Mouse (Mus musculus): ENCODE data around the gene C8a. TPM values are rescaled to one million over a fixed set of nuclear protein-coding genes. Genes with fewer than 3 reads are reported as not detected.

Gene C8a
- polyA plus RNA-seq, 1 experiment from 2014 or later, result 0.51 TPM

GRCm38 (mm10) chr4:104805414-104806257, 70.6 kb downstream of the C8a start:
- H3K9me3 ChIP-seq (ENCODE audit: control insufficient read depth, low read length), result no peaks in the 10 kb centered on the region
- H3K36me3 ChIP-seq (ENCODE audit: control insufficient read depth, insufficient read depth, low read length), result no peaks in the 10 kb centered on the region
- H3K9ac ChIP-seq (ENCODE audit: low read depth, low read length), result no peak overlapping the region
- H3K4me3 ChIP-seq (ENCODE audit: low read length), result no peak overlapping the region
- no peak overlapping the region for H3K4me2 ChIP-seq (replicated peaks; ENCODE audit: low read depth, low read length)
- ATAC-seq (ENCODE audit: low FRiP score, low TSS enrichment), result no peak
- H3K4me1 ChIP-seq (ENCODE audit: control insufficient read depth, insufficient read depth, low read length), result no peaks in the 10 kb centered on the region
- WGBS, result 78% methylated on average over 19 of the region's 19 CpGs
- no peak overlapping the region for H3K27ac ChIP-seq (ENCODE audit: low read depth, low read length)
- H3K27me3 ChIP-seq (ENCODE audit: control insufficient read depth, insufficient read depth, low read length), result no peaks in the 10 kb centered on the region

GRCm38 (mm10) chr4:104804100-104804499, 72.1 kb downstream of the C8a start:
- Histone ChIP-seq H3K27ac (ENCODE audit: low read depth, low read length) (no peak overlapping the region), H3K4me3 (ENCODE audit: low read length) (no peak overlapping the region), H3K36me3 (ENCODE audit: control insufficient read depth, insufficient read depth, low read length) (no peaks in the 10 kb centered on the region), H3K9ac (ENCODE audit: low read depth, low read length) (no peak overlapping the region), H3K4me1 (ENCODE audit: control insufficient read depth, insufficient read depth, low read length) (no peaks in the 10 kb centered on the region), H3K27me3 (ENCODE audit: control insufficient read depth, insufficient read depth, low read length) (no peaks in the 10 kb centered on the region), H3K4me2 (replicated peaks; ENCODE audit: low read depth, low read length) (no peak overlapping the region), H3K9me3 (ENCODE audit: control insufficient read depth, low read length) (no peaks in the 10 kb centered on the region)
- ATAC-seq (ENCODE audit: low FRiP score, low TSS enrichment), result no peak
- 87% methylated on average over 4 of the region's 4 CpGs for WGBS

GRCm38 (mm10) chr4:104801625-104802024, 74.6 kb downstream of the C8a start:
- Histone ChIP-seq H3K4me3 (ENCODE audit: low read length) (no peak overlapping the region), H3K27me3 (ENCODE audit: control insufficient read depth, insufficient read depth, low read length) (no peaks in the 10 kb centered on the region), H3K4me2 (replicated peaks; ENCODE audit: low read depth, low read length) (no peak overlapping the region), H3K9me3 (ENCODE audit: control insufficient read depth, low read length) (no peaks in the 10 kb centered on the region), H3K27ac (ENCODE audit: low read depth, low read length) (no peak overlapping the region), H3K4me1 (ENCODE audit: control insufficient read depth, insufficient read depth, low read length) (no peaks in the 10 kb centered on the region), H3K9ac (ENCODE audit: low read depth, low read length) (no peak overlapping the region), H3K36me3 (ENCODE audit: control insufficient read depth, insufficient read depth, low read length) (no peaks in the 10 kb centered on the region)
- 98% methylated on average over 3 of the region's 3 CpGs for WGBS
- ATAC-seq (ENCODE audit: low FRiP score, low TSS enrichment), result no peak

DNA sequence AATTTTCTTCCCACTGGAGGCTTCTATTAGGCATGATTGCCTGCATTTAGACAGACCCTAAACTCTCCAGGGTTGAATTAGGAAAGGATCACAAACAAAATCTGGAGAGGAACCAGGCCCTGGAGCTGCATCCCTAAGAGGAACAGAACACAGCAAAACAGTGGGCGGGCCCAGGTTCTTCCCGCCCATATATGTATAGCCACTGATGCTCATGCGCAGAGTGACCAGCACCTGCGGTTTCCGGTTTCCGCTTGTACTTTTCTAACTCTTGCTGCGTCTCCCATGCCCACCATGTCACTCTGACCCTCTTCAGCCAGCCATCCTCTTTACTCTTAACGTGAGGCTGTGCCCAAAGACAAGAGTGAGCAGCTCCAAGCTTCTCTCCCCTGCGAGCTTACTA, 77.2 kb downstream of the C8a start:
- no peak for ATAC-seq (ENCODE audit: low FRiP score, low TSS enrichment)
- no peaks in the 10 kb centered on the region for H3K27me3 ChIP-seq (ENCODE audit: control insufficient read depth, insufficient read depth, low read length)
- H3K27ac ChIP-seq (ENCODE audit: low read depth, low read length), result no peak overlapping the region
- H3K4me3 ChIP-seq (ENCODE audit: low read length), result no peak overlapping the region
- no peaks in the 10 kb centered on the region for H3K9me3 ChIP-seq (ENCODE audit: control insufficient read depth, low read length)
- no peaks in the 10 kb centered on the region for H3K36me3 ChIP-seq (ENCODE audit: control insufficient read depth, insufficient read depth, low read length)
- no peak overlapping the region for H3K9ac ChIP-seq (ENCODE audit: low read depth, low read length)
- 79% methylated on average over 9 of the region's 9 CpGs for WGBS
- no peaks in the 10 kb centered on the region for H3K4me1 ChIP-seq (ENCODE audit: control insufficient read depth, insufficient read depth, low read length)
- no peak overlapping the region for H3K4me2 ChIP-seq (replicated peaks; ENCODE audit: low read depth, low read length)

- H3K9ac ChIP-seq (ENCODE audit: low read depth, low read length), result no peak overlapping the region
- no peaks in the 10 kb centered on the region for H3K27me3 ChIP-seq (ENCODE audit: control insufficient read depth, insufficient read depth, low read length)
- H3K9me3 ChIP-seq (ENCODE audit: control insufficient read depth, low read length), result no peaks in the 10 kb centered on the region
- 94% methylated on average over 4 of the region's 4 CpGs for WGBS
- no peaks in the 10 kb centered on the region for H3K36me3 ChIP-seq (ENCODE audit: control insufficient read depth, insufficient read depth, low read length)
- no peak overlapping the region for H3K27ac ChIP-seq (ENCODE audit: low read depth, low read length)
- no peaks in the 10 kb centered on the region for H3K4me1 ChIP-seq (ENCODE audit: control insufficient read depth, insufficient read depth, low read length)
- H3K4me3 ChIP-seq (ENCODE audit: low read length), result no peak overlapping the region
- H3K4me2 ChIP-seq (replicated peaks; ENCODE audit: low read depth, low read length), result no peak overlapping the region
- no peak for ATAC-seq (ENCODE audit: low FRiP score, low TSS enrichment)
These were observed 84.1 kb downstream of the C8a start for GRCm38 (mm10) chr4:104792111-104792510.

DNA sequence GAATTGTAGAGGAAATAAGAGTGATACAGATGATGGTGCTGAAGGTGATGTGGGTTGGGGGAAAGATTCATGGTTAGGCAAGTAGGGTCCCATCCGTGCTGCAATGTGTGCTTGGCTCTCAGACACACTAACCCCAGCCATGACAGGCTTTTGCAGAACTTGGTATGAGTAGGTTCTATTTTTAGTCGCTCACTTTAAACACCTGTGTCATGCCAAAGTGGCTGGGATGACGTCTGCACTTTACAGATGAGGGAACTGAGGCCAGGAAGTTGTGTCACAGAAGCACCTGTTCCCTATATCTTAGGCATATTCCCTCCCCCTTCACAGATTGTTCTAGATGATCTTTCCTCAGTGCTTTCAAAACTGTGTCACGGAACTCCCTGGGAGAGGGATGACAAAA, 93.9 kb downstream of the C8a start:
- H3K36me3 ChIP-seq (ENCODE audit: control insufficient read depth, insufficient read depth, low read length), result no peaks in the 10 kb centered on the region
- no peak overlapping the region for H3K9ac ChIP-seq (ENCODE audit: low read depth, low read length)
- WGBS, result 84% methylated on average over 4 of the region's 4 CpGs
- no peak overlapping the region for H3K27ac ChIP-seq (ENCODE audit: low read depth, low read length)
- H3K4me2 ChIP-seq (replicated peaks; ENCODE audit: low read depth, low read length), result no peak overlapping the region
- H3K4me3 ChIP-seq (ENCODE audit: low read length), result no peak overlapping the region
- H3K4me1 ChIP-seq (ENCODE audit: control insufficient read depth, insufficient read depth, low read length), result no peaks in the 10 kb centered on the region
- no peaks in the 10 kb centered on the region for H3K27me3 ChIP-seq (ENCODE audit: control insufficient read depth, insufficient read depth, low read length)
- no peak for ATAC-seq (ENCODE audit: low FRiP score, low TSS enrichment)
- H3K9me3 ChIP-seq (ENCODE audit: control insufficient read depth, low read length), result no peaks in the 10 kb centered on the region

DNA sequence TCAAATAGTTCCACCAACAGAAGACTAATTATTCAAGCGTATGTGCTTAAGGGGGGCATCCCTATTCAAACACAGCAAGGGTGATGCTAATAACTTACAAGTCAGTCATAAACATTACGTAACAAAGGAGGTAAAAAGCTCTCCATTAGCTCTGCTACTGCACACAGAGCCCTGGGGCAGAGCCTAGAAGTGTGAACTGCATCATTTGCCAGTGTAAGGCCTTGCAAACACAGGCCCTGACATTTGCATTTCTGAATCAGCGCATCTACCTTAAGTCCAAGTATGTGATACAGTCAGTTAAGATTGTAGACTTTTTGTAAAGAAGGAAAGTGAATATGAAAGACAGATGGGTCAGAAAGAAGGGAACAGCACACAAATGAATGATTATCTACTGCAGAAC, 94.8 kb downstream of the C8a start:
- Histone ChIP-seq H3K9me3 (ENCODE audit: control insufficient read depth, low read length) (no peaks in the 10 kb centered on the region), H3K27me3 (ENCODE audit: control insufficient read depth, insufficient read depth, low read length) (no peaks in the 10 kb centered on the region), H3K4me2 (replicated peaks; ENCODE audit: low read depth, low read length) (no peak overlapping the region), H3K36me3 (ENCODE audit: control insufficient read depth, insufficient read depth, low read length) (no peaks in the 10 kb centered on the region), H3K4me1 (ENCODE audit: control insufficient read depth, insufficient read depth, low read length) (no peaks in the 10 kb centered on the region), H3K9ac (ENCODE audit: low read depth, low read length) (no peak overlapping the region), H3K4me3 (ENCODE audit: low read length) (no peak overlapping the region), H3K27ac (ENCODE audit: low read depth, low read length) (no peak overlapping the region)
- WGBS, result 87% methylated on average over 3 of the region's 3 CpGs
- ATAC-seq (ENCODE audit: low FRiP score, low TSS enrichment), result no peak

- Histone ChIP-seq H3K4me2 (replicated peaks; ENCODE audit: low read depth, low read length) (no peak overlapping the region), H3K27me3 (ENCODE audit: control insufficient read depth, insufficient read depth, low read length) (no peaks in the 10 kb centered on the region), H3K27ac (ENCODE audit: low read depth, low read length) (no peak overlapping the region), H3K9ac (ENCODE audit: low read depth, low read length) (no peak overlapping the region), H3K9me3 (ENCODE audit: control insufficient read depth, low read length) (no peaks in the 10 kb centered on the region), H3K36me3 (ENCODE audit: control insufficient read depth, insufficient read depth, low read length) (no peaks in the 10 kb centered on the region), H3K4me1 (ENCODE audit: control insufficient read depth, insufficient read depth, low read length) (no peaks in the 10 kb centered on the region), H3K4me3 (ENCODE audit: low read length) (no peak overlapping the region)
- WGBS, result 89% methylated on average over 5 of the region's 5 CpGs
- ATAC-seq (ENCODE audit: low FRiP score, low TSS enrichment), result no peak
These were observed 96.7 kb downstream of the C8a start for GRCm38 (mm10) chr4:104779460-104779859.

GRCm38 (mm10) chr4:104775601-104776000, 100.6 kb downstream of the C8a start:
- Histone ChIP-seq H3K36me3 (ENCODE audit: control insufficient read depth, insufficient read depth, low read length) (no peaks in the 10 kb centered on the region), H3K4me3 (ENCODE audit: low read length) (no peak overlapping the region), H3K9me3 (ENCODE audit: control insufficient read depth, low read length) (no peaks in the 10 kb centered on the region), H3K27ac (ENCODE audit: low read depth, low read length) (no peak overlapping the region), H3K4me1 (ENCODE audit: control insufficient read depth, insufficient read depth, low read length) (no peaks in the 10 kb centered on the region), H3K27me3 (ENCODE audit: control insufficient read depth, insufficient read depth, low read length) (no peaks in the 10 kb centered on the region), H3K4me2 (replicated peaks; ENCODE audit: low read depth, low read length) (no peak overlapping the region), H3K9ac (ENCODE audit: low read depth, low read length) (no peak overlapping the region)
- WGBS, result 78% methylated on average over 3 of the region's 3 CpGs
- ATAC-seq (ENCODE audit: low FRiP score, low TSS enrichment), result no peak

All from kidney, embryonic 14.5 days (tissue).